Mouse (Mus musculus): Measurements from ENCODE around the gene Smco3.

DNA sequence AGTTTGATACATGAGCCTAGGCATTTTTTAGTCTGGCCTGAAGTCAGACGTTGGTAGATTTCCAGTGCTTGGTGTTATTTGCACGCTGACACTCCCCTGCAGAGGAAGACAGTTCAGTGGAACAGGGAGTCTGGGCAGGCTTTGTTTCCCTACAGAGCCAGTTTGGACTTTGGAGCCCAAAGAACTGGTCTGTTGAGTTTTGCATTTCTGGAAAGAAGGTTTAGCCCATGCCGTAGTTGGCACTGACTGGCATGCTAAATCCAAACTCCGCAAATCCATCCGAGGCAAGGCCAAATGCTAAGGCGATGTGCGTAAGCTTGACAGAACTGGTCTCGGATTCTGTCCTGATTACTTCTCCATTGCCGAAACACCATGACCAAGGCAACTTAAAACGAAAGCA lies 24.1 kb downstream of the Smco3 start:
- TF ChIP-seq GATA1 (IDR thresholded peaks at IDR 0.05; ENCODE audit: borderline replicate concordance, low read length) (no peak), FLI1 (IDR thresholded peaks at IDR 0.05; ENCODE audit: low read length) (no peak)

All from megakaryocyte, embryonic 14.5 days (primary cell).